Mouse (Mus musculus): ENCODE results near the gene Hfm1.

DNA sequence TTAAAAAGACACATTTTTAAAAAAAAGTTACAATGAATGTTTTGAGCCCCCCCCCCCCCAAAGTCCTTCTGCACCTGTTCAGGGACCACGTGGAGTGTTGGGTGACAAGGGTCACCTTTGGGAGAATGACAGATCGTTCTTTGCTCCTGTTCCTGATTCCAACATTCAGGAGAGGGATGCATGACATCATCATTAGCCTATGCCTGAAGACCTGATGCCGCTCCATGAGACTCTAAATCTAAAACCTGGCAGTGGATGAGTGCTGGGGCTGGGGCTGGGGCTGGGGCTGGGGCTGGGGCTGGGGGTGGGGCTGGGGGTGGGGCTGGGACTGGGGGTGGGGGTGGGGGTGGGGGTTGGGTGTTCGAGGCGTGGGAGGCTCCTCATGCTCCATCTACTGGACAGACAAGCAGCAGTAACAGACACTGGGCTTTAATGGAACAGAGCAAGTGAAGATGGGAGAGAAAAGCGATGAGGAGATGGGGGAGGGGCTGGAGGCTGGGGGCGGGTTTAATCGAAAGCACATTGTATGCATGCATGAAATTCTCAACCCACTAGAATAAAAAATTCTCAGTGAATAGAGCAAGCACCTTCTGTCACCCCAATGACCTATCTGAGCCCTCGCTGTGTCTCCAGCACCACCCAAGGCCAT lies 124.8 kb downstream of the Hfm1 start:
- TF ChIP-seq POLR2A (IDR thresholded peaks at IDR 0.05; ENCODE audit: borderline replicate concordance, extremely low read depth, insufficient read depth, insufficient read length, poor library complexity, severe bottlenecking) (no peak), CTCF (IDR thresholded peaks at IDR 0.05; ENCODE audit: borderline replicate concordance, extremely low read depth, insufficient read depth, insufficient read length) (no peak)

Data from brain, embryonic 14.5 days (tissue).